Mouse (Mus musculus) heart, postnatal 0 days (tissue): ENCODE results near the gene Pla2g2f. TPM values are rescaled to one million over a fixed set of nuclear protein-coding genes. Genes with fewer than 3 reads are reported as not detected.

Experiments used
- ATAC-seq: fragments of 200-750 bp; cut with Nextera tagmentation; 2 replicates; pipeline ENCODE4 v1.8.0; 2017; ENCODE audit warnings: low read depth, moderate number of reproducible peaks, moderate library complexity; ENCODE audit not compliant: insufficient read depth
- DNase-seq: peaks from one replicate; pipeline ENCODE4 v3.0.0-alpha.2; 2016; ENCODE audit warnings: low spot score
- H3K27ac ChIP-seq: fragments of 300-500 bp; sonication (generic); 2 replicates; pipeline ENCODE4 v1.5.1; 2014; ENCODE audit warnings: low read depth, mild to moderate bottlenecking
- H3K27me3 ChIP-seq: fragments of 300-500 bp; sonication (generic); 2 replicates; pipeline ENCODE4 v1.6.1; 2014; ENCODE audit warnings: low read length, mixed read lengths; ENCODE audit not compliant: control insufficient read depth, insufficient read depth
- H3K36me3 ChIP-seq: fragments of 300-500 bp; sonication (generic); replicated peaks from 2 replicates; pipeline ENCODE4 v1.6.1; 2014; ENCODE audit warnings: low read length, mixed read lengths; ENCODE audit not compliant: control insufficient read depth, insufficient read depth
- H3K4me1 ChIP-seq: fragments of 300-500 bp; sonication (generic); 2 replicates; pipeline ENCODE4 v1.6.1; 2014; ENCODE audit warnings: antibody characterized with exemption; ENCODE audit not compliant: control insufficient read depth, insufficient read depth
- H3K4me2 ChIP-seq: fragments of 300-500 bp; sonication (generic); 2 replicates; pipeline ENCODE4 v1.6.1; 2014; ENCODE audit warnings: low read depth, mild to moderate bottlenecking, low read length, moderate library complexity
- H3K4me3 ChIP-seq: fragments of 300-500 bp; sonication (generic); 2 replicates; pipeline ENCODE4 v1.5.1; 2014; ENCODE audit warnings: low read depth, low read length
- H3K9ac ChIP-seq: fragments of 300-500 bp; sonication (generic); replicated peaks from 2 replicates; pipeline ENCODE4 v1.6.1; 2014; ENCODE audit warnings: low read depth, low read length, mixed read lengths
- H3K9me3 ChIP-seq: fragments of 300-500 bp; sonication (generic); replicated peaks from 2 replicates; pipeline ENCODE4 v1.6.1; 2016; ENCODE audit warnings: low read length; ENCODE audit not compliant: control insufficient read depth
- CTCF ChIP-seq: IDR thresholded peaks from 2 replicates; pipeline ENCODE4 v1.5.1; 2016; ENCODE audit warnings: antibody characterized with exemption, control low read depth, low read depth
- EP300 ChIP-seq: IDR thresholded peaks from 2 replicates; pipeline ENCODE4 v1.6.1; 2016; ENCODE audit warnings: antibody characterized with exemption, low read depth
- WGBS: fragments of 180-500 bp; shearing (Covaris S2); extraction: QIAGEN DNeasy Blood & Tissue Kit; methylation state at CpG from one replicate; pipeline ENCODE4 v1.1.7; 2014; 5-methylcytosine and 5-hydroxymethylcytosine counted together
- polyA plus RNA-seq: library from polyadenylated mRNA; unstranded; fragments of >200 nt; fragmentation: Nextera tagmentation; extraction: Ambion mirVana; gene quantifications from 2 replicates; pipeline ENCODE4 v1.2.1, GENCODE M21; 2015
- total RNA-seq: library from RNA; depleted of rRNA; stranded (reverse); fragments of >200 nt; gene quantifications from 2 replicates; pipeline ENCODE4 v1.2.3, GENCODE M21; 2014; ENCODE audit warnings: low replicate concordance

The Pla2g2f gene
- total and polyA plus RNA-seq, 2 experiments from 2014 or later: not detected

- Histone ChIP-seq H3K9ac (no peak overlapping the region), H3K4me1 (peaks cover 9% of the 10 kb centered on the region), H3K27me3 (peaks cover 13% of the 10 kb centered on the region; the same call in 1 of the 2 replicates), H3K27ac (no peak overlapping the region), H3K9me3 (no peaks in the 10 kb centered on the region), H3K4me2 (no peak overlapping the region), H3K4me3 (no peak overlapping the region), H3K36me3 (no peaks in the 10 kb centered on the region)
- DNase-seq (no peak), ATAC-seq (no peak)
- no peak for TF ChIP-seq EP300
- TF ChIP-seq CTCF: no peak
- WGBS: 76% methylated on average over 5 of the region's 5 CpGs
These were observed 38.7 kb downstream of the Pla2g2f start for GRCm38 (mm10) chr4:138718586-138719263.

GRCm38 (mm10) chr4:138716697-138717096 lies 40.7 kb downstream of the Pla2g2f start:
- 62% methylated on average over 9 of the region's 9 CpGs for WGBS
- Histone ChIP-seq H3K4me1 (no peaks in the 10 kb centered on the region), H3K9ac (no peak overlapping the region), H3K36me3 (no peaks in the 10 kb centered on the region), H3K27me3 (peaks cover 13% of the 10 kb centered on the region; the same call in 1 of the 2 replicates), H3K4me3 (no peak overlapping the region), H3K9me3 (no peaks in the 10 kb centered on the region), H3K4me2 (no peak overlapping the region), H3K27ac (no peak overlapping the region)
- TF ChIP-seq CTCF: no peak
- DNase-seq (no peak), ATAC-seq (no peak)

GRCm38 (mm10) chr4:138714186-138714585 lies 43.2 kb downstream of the Pla2g2f start:
- Histone ChIP-seq H3K9me3 (no peaks in the 10 kb centered on the region), H3K27ac (no peak overlapping the region), H3K4me2 (no peak overlapping the region), H3K9ac (no peak overlapping the region), H3K36me3 (no peaks in the 10 kb centered on the region), H3K27me3 (no peaks in the 10 kb centered on the region), H3K4me1 (no peaks in the 10 kb centered on the region), H3K4me3 (no peak overlapping the region)
- TF ChIP-seq CTCF (no peak), EP300 (no peak)
- DNase-seq (no peak), ATAC-seq (no peak)
- 54% methylated on average over 1 of the region's 1 CpGs for WGBS

GRCm38 (mm10) chr4:138712621-138713020 lies 44.8 kb downstream of the Pla2g2f start:
- 63% methylated on average over 8 of the region's 8 CpGs for WGBS
- DNase-seq: no peak
- Histone ChIP-seq H3K4me3 (no peak overlapping the region), H3K4me1 (no peaks in the 10 kb centered on the region), H3K27me3 (0 out of 2 replicates have a peak, but pooled peaks cover 7% of the 10 kb centered on the region), H3K9ac (no peak overlapping the region), H3K36me3 (no peaks in the 10 kb centered on the region), H3K27ac (no peak overlapping the region), H3K9me3 (no peaks in the 10 kb centered on the region), H3K4me2 (no peak overlapping the region)
- TF ChIP-seq CTCF (no peak), EP300 (no peak)
- ATAC-seq: no peak

GRCm38 (mm10) chr4:138712096-138712495 lies 45.3 kb downstream of the Pla2g2f start:
- Histone ChIP-seq H3K9ac (no peak overlapping the region), H3K36me3 (no peaks in the 10 kb centered on the region), H3K4me3 (no peak overlapping the region), H3K4me2 (no peak overlapping the region), H3K9me3 (no peaks in the 10 kb centered on the region), H3K27ac (no peak overlapping the region), H3K4me1 (no peaks in the 10 kb centered on the region), H3K27me3 (0 out of 2 replicates have a peak, but pooled peaks cover 7% of the 10 kb centered on the region)
- TF ChIP-seq EP300 (no peak), CTCF (no peak)
- ATAC-seq (no peak), DNase-seq (no peak)
- 79% methylated on average over 11 of the region's 11 CpGs for WGBS
